Mouse (Mus musculus) spleen, adult 2 months (tissue): ENCODE measurements around the gene C1s1. TPM values are rescaled to one million over a fixed set of nuclear protein-coding genes. Genes with fewer than 3 reads are reported as not detected.
"Not testable (repeated sequence)": the region's sequence is repeated elsewhere in the genome, so short reads cannot be mapped to it uniquely, and the experiment has no call there.

Experiments used
- DNase-seq, 2 experiments: peaks; one replicate each; pipeline versions ENCODE4 v3.0.0 to v3.0.0-alpha.2; 2012 to 2021; ENCODE audit warnings: low spot score in 2 of 2, low read depth in 1 of 2
- H3K27ac ChIP-seq: fragments of 200-500 bp; 2 replicates; pipeline ENCODE4 v1.5.1; 2012; ENCODE audit warnings: low read length, inconsistent platforms; ENCODE audit not compliant: insufficient read depth
- H3K27me3 ChIP-seq: fragments of 200-500 bp; 2 replicates; pipeline ENCODE4 v1.6.1; 2012; ENCODE audit warnings: mild to moderate bottlenecking, moderate library complexity, low read length, inconsistent platforms; ENCODE audit not compliant: control insufficient read depth, insufficient read depth
- H3K36me3 ChIP-seq: fragments of 200-500 bp; 2 replicates; pipeline ENCODE4 v1.6.1; 2012; ENCODE audit warnings: mild to moderate bottlenecking, low read length, inconsistent platforms; ENCODE audit not compliant: control insufficient read depth, insufficient read depth
- H3K4me1 ChIP-seq: fragments of 200-500 bp; 2 replicates; pipeline ENCODE4 v1.6.1; 2011; ENCODE audit warnings: inconsistent platforms; ENCODE audit not compliant: control insufficient read depth, insufficient read depth, insufficient read length
- H3K4me3 ChIP-seq: fragments of 200-500 bp; 2 replicates; pipeline ENCODE4 v1.5.1; 2011; ENCODE audit warnings: mild to moderate bottlenecking, inconsistent platforms; ENCODE audit not compliant: insufficient read depth, insufficient read length; ENCODE audit errors: extremely low read depth
- CTCF ChIP-seq: fragments of 200-500 bp; IDR thresholded peaks from 2 replicates; pipeline ENCODE4 v1.5.1; 2011; ENCODE audit warnings: mild to moderate bottlenecking, inconsistent platforms; ENCODE audit not compliant: insufficient read depth, insufficient read length, insufficient replicate concordance; ENCODE audit errors: extremely low read depth
- POLR2A ChIP-seq: fragments of 200-500 bp; IDR thresholded peaks from 2 replicates; pipeline ENCODE4 v1.6.1; 2011; ENCODE audit warnings: low read depth, low read length, inconsistent platforms
- WGBS: fragments of 180-500 bp; shearing (Covaris S2); methylation state at CpG from one replicate; pipeline ENCODE4 v1.1.7; 2018; 5-methylcytosine and 5-hydroxymethylcytosine counted together
- polyA plus RNA-seq: library from polyadenylated mRNA; depleted of rRNA; stranded (reverse); fragments of >200 nt; gene quantifications from 2 replicates; pipeline ENCODE4 v1.2.3, GENCODE M21; 2012; rRNA removed

C1s1 gene
- 30.0 and 39.4 TPM in 2 replicates for polyA plus RNA-seq

DNA sequence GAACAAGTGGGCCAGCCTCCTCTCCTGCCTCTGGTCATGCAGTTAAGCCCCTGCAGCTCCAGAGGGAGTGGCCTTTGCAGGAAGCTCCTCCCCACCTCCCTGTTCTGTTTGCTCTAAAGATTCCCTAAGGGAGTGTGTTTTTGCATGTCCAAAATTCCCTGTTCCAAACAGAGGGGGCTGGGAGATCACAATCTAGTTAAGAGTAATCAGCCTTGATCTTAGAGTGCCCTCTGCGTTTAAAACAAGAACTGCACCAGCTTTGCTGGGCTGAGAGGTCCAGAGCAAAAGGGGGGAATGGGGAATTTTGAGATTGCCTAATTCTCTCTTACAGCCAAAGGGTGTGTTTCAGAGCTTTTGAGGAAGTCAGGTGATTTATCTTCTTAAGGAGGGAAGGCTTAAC is at the start of gene C1s1:
Gene C1s1, minus strand, starts transcription at position 76 of the 400 bp plus-strand sequence.
- not testable (repeated sequence) for H3K27ac ChIP-seq, H3K36me3 ChIP-seq, H3K4me1 ChIP-seq, H3K4me3 ChIP-seq, H3K27me3 ChIP-seq
- peak in 1 of 2 experiments; percentile 5 for DNase-seq
- peak; percentile 11; the same call in 1 of the 2 replicates for TF ChIP-seq CTCF
- WGBS, result 6% methylated on average over 1 of the region's 1 CpGs

DNA sequence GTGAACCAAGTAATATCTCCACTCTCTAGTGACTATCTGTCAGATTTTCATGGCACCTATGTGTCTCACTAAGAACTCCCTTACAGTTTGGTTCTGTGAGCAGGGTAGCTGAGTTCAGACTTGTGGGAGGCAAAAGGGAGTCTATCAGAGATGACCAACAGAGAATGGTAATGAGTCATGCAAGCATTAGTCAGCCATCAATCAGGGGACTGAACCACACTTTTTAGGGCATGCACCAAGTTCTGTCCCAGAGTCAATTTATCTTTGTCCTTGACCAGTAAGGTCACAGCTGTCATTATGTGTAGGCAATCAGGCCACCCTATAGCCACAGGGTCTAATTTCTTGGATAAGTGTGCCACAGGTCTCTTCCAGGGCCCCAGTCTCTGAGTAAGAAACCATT is 46.6 kb upstream of the C1s1 start:
- no peaks in the 10 kb centered on the region for H3K27me3 ChIP-seq
- TF ChIP-seq CTCF (no peak), POLR2A (no peak)

DNA sequence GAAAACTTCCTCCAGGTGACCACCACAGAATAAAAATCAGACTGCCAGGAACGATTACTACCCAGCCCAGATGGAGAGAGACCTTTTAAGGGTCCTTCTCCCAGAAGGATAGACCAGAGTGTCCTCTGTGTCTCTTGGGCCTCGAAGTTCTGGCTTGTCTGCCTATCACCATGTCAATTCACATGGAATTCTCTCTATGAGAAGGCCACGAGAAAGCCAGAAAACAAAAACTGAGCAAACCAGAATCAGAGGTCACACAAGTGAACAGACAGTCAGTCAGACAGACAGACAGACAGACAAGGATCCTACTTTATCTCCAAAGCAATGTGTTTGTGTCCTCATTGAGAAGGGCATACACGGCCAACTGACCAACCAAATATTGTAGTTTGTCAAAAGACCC is 44.1 kb upstream of the C1s1 start:
- WGBS, result 75% methylated on average over 4 of the region's 4 CpGs

More for the DNA sequence above, 46.6 kb upstream of the C1s1 start:
- no peak for DNase-seq
- no peak overlapping the region for H3K4me3 ChIP-seq
- H3K4me1 ChIP-seq, result no peaks in the 10 kb centered on the region
- no peak overlapping the region for H3K27ac ChIP-seq
- H3K36me3 ChIP-seq, result no peaks in the 10 kb centered on the region

DNA sequence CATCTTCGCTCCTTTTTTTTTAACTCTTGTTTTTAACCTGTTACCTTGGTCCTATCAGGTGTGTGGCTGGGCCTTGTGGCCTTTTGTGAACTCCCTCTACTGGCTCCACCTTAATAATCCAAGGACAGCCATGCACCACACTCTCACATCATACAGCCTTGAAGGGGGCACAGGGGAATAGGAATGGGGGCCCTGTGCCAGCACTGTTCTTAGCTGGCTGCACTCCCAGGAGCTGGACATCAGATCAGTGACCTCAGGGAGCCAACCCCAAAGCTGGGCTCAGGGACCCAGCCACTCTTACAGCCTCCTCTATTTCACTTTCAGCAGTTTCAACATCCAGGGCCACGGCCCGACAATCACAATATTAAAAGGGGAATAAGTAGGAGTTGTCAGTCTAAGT is 43.6 kb upstream of the C1s1 start:
- Histone ChIP-seq H3K27ac (no peak overlapping the region), H3K27me3 (no peaks in the 10 kb centered on the region), H3K4me3 (no peak overlapping the region), H3K4me1 (no peaks in the 10 kb centered on the region), H3K36me3 (no peaks in the 10 kb centered on the region)
- no peak for TF ChIP-seq CTCF
- no peak for TF ChIP-seq POLR2A
- WGBS, result 84% methylated on average over 3 of the region's 3 CpGs
- no peak for DNase-seq

More for the DNA sequence above, 44.1 kb upstream of the C1s1 start:
- Histone ChIP-seq H3K27ac (no peak overlapping the region), H3K36me3 (no peaks in the 10 kb centered on the region), H3K4me1 (no peaks in the 10 kb centered on the region), H3K27me3 (no peaks in the 10 kb centered on the region), H3K4me3 (no peak overlapping the region)
- no peak for TF ChIP-seq POLR2A
- TF ChIP-seq CTCF, result no peak
- no peak for DNase-seq

DNA sequence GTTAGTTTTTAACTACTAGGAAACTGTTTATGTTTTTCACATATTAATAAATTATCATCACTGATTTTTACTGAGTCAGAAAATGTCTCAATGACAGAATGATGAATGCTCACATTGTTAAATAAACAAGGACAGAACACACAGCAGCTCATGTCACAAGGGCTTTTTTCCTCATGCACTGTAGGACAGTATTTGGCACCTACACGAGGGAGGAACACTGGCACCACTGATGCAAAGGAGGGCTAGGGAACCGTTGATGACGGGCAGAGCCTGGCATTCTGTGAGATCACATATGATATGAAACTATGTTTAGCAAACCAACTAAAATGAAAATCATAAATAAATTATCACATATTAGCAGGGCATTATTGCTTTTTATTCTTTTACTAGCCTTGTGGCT is 42.8 kb upstream of the C1s1 start:
- Histone ChIP-seq H3K27me3 (no peaks in the 10 kb centered on the region), H3K4me3 (no peak overlapping the region), H3K27ac (no peak overlapping the region), H3K4me1 (no peaks in the 10 kb centered on the region), H3K36me3 (no peaks in the 10 kb centered on the region)
- no peak for TF ChIP-seq POLR2A
- TF ChIP-seq CTCF, result no peak
- WGBS, result 82% methylated on average over 3 of the region's 3 CpGs
- DNase-seq, result no peak

DNA sequence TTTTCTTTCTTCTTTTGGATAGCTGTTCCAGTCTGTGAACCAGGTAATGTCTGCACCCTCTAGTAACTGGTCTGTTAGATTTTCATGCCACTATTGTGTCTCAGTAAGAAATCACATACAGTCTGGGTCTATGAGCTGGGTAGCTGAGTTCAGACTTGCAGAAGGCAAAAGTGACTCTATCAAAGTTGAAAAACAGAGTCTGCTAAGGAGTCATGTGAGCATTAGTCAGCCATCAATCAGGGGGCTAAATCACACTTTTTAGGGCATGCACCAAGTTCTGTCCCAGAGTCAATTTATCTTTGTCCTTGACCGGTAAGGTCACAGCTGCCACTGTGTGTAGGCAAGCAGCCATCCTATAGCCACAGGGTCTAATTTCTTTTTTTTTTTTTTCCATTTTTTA is 40.1 kb upstream of the C1s1 start:
- TF ChIP-seq CTCF (no peak), POLR2A (no peak)
- Histone ChIP-seq H3K27ac (no peak overlapping the region), H3K36me3 (no peaks in the 10 kb centered on the region), H3K4me1 (no peaks in the 10 kb centered on the region), H3K27me3 (no peaks in the 10 kb centered on the region), H3K4me3 (no peak overlapping the region)
- DNase-seq, result no peak
- 90% methylated on average over 1 of the region's 1 CpGs for WGBS

DNA sequence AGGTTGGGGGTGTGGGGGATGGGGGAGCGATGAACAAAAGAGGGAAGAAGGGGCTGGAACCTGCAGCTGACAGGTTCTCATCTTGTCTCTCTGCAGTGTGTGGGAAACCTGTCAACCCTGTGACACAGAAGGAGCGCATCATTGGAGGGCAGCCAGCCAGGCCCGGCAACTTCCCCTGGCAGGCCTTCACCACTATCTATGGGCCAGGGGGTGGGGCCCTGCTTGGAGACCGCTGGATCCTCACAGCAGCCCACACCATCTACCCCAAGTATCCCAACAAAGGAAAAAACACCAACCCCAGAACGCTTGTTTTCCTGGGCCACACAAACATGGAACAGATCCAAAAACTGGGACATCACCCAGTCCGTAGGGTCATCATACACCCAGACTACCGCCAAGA is 38.0 kb upstream of the C1s1 start:
- not testable (repeated sequence) for DNase-seq, H3K4me1 ChIP-seq, H3K27ac ChIP-seq, H3K4me3 ChIP-seq, H3K27me3 ChIP-seq, H3K36me3 ChIP-seq
- 82% methylated on average over 7 of the region's 7 CpGs for WGBS

DNA sequence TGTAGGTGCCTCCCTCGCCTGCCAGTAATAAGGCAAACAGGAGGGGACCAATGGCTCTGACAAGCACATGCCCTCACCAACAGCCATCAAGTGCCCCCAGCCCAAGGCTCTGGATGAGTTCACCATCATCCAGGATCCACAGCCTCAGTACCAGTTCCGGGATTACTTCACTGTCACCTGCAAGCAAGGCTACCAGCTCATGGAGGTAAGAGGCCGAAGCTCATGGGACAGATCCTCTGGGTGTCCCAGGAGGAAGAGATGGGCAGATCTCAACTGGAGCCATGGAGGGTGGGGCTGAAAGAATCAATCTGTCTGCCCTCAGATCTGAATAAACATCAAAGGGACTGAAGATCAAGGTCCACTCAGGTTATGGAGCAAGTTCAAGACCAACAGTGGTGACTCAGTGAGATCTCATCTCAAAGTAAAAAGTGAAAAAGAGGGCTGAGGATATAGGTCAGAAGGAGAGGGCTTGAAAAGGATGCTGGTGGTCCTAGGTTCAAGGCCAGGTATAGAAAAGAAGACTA is 33.1 kb upstream of the C1s1 start:
- not testable (repeated sequence) for H3K27me3 ChIP-seq, H3K4me1 ChIP-seq, H3K36me3 ChIP-seq, H3K4me3 ChIP-seq, H3K27ac ChIP-seq, DNase-seq
- 79% methylated on average over 3 of the region's 3 CpGs for WGBS
